Mouse (Mus musculus): ENCODE results near the gene Ppp5c.
A peak's percentile ranks its signal among the peaks of the same experiment; 100 is the strongest.

The Ppp5c gene

DNA sequence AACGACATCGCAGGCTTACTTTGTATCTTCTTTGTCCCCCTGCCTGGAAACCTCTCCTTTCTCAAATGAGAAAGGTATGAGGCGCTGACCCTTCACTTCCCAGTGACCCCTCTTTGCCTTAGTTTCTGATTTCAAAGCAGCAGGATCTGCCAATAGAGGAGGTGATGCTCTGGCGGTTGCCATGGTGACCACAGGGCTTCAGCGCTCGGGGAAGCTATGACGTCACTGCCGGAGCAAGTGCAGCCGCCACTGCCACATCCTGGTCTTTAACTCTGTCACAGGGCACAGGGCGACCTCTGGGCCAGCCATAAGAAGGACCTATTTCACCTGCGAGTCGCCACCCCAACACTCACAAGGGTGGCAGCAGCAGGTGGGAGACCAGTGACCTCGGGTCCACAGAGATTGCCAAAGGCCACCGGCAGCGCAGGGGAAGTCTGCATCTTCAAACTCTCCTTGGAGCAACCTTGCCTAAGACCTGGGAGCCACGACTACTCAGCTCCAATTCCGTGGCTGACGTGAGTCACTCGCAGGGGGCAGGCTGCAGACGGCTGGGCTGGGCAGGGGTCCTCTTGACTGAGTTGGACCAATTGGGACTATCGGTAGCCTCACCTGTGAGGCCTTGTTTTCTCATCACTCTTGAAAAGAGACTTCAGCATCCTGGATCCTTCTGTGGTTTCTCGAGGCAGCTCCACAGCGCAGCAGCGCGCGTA is 44.7 kb downstream of the Ppp5c start, which contains the start of gene Gm42372:
Gene Gm42372, plus strand, starts transcription at position 228 of the 710 bp plus-strand sequence.
- no peak for DNase-seq (ENCODE audit: low read depth, low spot score)

DNA sequence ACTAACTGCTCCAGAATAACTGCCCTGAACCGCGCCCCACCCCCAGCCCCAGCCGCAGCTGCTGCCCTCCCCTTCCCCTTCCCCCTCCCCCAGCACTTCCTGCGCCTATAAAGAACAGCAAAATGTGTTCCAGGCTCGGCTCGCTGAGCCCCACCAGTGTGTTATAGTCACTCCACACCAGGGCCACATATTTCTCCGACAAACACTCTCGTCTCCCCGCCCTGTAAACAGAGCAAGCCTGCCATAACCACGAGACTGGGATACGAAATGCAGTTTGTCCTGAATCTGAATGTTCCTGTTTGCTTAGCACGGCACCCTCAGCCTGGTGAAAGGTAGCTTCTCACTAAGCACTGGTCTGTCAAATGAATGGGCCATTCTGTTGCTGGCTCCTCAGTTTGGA is 47.4 kb downstream of the Ppp5c start:
- DNase-seq (ENCODE audit: low read depth, low spot score): no peak

DNA sequence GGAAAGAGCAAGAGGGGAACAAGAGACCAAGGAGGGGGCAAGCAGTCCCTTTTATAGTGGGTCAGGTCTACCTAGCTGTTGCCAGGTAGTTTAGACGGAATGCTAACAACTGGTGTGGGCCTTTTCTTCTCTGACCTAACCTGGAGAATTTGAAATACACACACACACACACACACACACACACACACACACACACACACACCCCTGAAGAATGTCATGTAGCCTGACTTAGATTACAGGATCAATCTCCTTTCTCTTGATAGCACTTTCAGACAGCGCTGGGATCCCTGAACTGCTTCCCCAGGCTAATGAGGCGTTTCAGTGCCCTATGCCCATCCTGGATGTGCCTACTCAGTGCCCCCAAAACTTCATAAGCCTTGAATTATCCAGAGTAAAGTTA is 49.1 kb downstream of the Ppp5c start:
- DNase-seq (ENCODE audit: low read depth, low spot score): no peak

DNA sequence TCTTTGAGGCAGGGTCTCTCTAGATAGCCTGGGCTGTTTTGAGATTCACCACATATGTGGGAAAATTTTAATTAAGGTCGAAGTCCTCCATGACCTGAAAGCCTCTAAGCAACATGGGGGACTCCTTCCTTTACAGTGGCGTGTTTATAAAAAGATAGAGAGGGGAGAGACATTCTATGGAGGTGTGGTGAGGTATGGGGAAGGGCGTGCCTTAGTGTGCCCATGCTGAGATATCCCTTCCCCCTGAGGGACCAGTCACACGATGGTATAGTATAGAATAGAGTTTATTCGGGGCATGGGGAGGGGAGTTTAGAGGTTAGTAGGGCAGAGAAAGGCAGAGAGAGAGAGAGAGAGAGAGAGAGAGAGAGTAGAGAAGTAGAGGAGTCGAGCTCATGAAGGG is 49.6 kb downstream of the Ppp5c start:
- no peak for DNase-seq (ENCODE audit: low read depth, low spot score)

DNA sequence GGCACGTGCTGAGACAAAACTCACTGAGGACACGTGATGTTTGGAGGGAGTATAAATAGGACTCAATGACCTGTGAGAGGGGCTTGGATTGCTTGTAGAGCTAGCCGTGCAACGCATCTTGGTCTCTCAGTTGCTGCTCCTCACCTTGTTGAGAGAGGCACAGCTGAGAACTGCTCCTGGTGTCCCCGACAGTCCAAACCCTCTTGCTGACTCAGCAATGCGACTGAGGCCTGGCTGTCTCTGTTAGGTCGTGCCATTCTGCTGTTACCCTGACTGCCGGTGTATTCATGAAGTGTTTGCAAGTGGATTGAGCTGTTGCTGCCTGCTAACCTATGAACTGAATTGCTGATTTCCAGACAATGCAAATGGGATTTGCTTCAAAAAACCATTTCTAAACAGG is 51.4 kb downstream of the Ppp5c start:
- DNase-seq (ENCODE audit: low read depth, low spot score): no peak

DNA sequence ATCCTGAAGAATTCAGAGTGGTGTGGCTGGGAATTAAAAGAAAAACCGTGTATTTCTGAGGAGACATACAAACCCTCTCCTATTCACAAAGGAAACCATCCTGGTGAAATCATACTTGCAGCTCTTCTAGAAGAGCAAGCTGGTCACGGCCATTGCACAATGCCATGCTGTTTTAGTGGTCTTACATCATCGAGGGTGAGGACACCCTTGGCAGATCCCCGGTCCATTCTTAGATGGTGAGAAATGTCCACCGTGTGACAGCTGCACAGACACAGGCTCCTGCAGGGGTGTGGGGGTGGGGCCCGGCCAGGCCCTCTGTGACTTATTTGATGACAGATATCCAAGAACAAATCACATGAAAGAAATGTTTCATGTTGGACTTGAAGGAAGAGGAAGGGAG is 53.7 kb downstream of the Ppp5c start:
- no peak for DNase-seq (ENCODE audit: low read depth, low spot score)

DNA sequence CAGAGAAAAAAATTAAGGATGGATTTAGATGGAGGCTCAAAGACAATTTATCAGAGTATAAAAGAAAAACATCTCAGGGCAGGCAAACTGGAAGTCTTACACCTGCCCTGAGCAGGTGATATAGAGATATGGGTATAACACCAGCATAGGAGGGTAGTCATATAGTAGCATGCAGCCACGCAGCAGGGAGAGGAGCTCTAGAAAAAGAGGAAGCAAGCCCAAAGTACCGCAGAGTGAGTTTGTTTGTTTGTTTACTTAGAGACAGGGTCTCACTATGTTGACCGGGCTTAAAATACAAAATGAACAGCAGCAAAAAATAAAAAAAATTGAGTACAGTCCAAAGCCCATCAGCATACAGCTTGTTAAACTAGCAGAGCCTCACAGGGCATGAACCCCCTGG is 56.6 kb downstream of the Ppp5c start:
- no peak for DNase-seq (ENCODE audit: low read depth, low spot score)

DNA sequence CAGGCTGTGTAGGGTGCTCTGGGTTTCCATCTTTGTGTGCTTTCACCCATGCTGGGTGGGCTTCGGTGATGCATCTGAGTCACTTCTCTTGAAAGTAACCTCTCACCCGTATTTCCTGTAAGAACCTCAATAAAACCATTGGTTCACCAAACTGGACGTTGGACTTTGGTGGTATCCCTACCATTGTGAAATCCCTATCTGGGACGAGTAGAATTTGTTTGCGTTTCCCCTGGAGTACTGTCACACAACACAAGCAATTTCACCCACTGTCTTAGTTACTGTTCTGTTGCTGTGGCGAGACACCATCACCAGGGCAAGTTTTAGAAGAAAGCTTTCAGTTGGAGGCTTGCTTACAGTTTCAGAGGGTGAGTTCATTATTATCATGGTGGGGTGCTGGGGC is 59.3 kb downstream of the Ppp5c start:
- no peak for DNase-seq (ENCODE audit: low read depth, low spot score)

DNA sequence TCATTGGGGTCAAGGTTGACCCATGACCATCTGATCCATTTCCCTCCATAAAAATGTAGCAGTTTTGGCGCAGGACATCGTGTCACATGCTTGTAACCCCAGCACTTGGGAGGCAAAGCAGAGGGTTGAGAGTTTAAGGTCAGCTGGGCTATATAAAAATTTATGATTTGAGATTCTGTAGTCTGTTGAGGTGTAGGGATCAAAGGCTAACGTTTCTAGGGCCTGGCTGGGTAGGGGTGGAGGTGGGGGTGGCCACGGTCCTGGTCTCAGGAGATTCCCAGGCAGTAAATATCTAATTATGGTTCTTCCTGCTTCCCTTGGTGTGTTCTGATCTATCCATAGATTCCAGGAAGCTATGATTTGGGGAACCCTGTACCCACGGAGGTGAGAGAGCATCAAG is 66.0 kb downstream of the Ppp5c start:
- no peak for DNase-seq (ENCODE audit: low read depth, low spot score)

DNA sequence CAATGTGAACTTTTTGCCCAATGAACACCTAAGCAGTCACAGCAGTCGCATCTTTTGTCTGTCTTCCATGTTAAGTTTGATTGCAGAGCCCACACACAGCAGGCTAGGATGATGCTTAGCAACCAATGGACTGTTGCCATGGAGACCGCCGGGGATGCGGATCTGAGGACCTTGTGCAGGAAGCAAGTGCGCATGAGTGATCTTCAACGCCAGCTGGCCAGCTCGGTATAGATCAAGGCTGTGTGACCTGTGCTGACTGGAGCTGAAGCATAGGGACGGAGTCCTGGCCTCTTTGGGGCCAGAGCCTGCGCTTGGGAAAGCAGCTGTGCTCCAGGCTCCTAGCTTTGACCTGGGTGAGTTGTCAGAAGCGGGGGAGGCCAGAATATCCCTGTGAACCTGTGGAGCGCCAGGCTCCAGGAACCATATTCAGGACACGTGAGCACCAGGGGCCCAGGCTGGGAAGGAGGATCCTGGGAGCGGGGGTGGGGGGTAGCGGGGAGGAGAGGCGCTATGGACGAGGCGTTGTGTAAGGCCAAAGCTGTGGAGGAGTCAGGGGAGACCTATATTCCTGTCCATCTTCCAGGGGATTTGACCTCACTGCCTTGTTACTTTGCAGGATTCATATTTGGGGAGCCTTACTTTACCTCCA is 68.1 kb downstream of the Ppp5c start, which contains the start of gene Pnmal1:
Gene Pnmal1, plus strand, starts transcription at position 141 of the 649 bp plus-strand sequence.
- peak; percentile 89 for DNase-seq (ENCODE audit: low read depth, low spot score)

DNA sequence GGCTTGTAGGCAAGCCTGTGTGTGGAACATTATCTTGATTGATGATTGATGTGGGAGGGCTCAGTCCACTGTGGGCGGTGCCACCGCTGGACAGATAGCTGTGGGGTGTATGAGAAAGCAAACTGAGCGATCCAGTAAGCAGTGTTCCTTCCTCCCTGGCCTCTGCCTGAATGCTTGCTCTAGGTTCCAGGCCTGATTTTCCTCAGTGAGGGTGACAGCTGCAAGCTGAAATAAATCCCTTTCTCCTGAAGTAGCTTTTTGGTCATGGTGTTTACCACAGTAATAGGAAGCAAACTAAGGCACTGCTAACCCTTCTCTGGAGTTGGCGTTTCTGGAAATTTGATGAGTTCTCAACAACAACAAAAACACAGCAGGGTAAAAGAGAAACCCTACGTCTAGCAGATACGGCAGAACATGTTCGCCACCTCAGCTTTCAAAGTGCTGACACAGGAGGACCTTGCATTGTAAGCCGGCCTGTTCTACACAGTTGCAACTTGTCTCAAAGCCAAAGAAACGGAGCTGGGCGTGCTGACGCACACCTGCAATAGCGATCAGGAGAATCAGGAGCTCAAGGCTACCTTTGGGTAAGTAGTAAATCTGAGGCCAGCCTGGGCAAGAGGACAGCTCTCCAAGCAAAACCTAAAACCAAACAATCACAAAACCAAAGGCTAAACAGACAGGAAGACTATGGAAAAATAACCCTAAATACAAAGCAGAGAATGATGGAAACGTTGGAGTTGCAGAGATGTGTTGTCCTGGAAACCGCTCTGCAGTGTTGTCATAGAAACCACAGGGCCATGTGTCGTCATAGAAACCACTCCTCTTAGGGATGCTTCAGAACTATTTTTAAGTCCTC is 71.1 kb downstream of the Ppp5c start:
- DNase-seq (ENCODE audit: low read depth, low spot score): peak; percentile 84

DNA sequence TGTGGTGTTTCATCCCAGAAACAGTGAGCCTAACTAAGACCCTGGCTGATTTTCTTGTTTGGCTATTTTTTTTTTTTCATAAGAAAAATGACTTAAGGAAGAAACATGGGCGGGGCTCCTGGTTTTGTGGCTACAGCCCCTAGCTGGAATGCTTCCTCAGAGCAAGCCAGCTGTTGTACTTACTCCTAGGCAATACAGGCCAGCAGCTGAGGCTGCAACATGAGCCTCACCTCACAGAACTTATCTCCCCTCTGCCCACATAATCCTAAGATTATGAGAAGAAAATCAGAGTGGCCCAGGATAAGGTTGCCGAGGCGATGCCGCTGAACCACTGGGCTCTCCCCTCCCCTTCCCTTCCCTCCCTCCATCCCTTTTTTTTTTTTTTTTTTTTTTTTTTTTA is 72.0 kb downstream of the Ppp5c start:
- no peak for DNase-seq (ENCODE audit: low read depth, low spot score)

Data from brain, embryonic 18.5 days (tissue).